Mouse (Mus musculus): ENCODE data around the gene Blm.
A peak's percentile ranks its signal among the peaks of the same experiment; 100 is the strongest.

The Blm gene

DNA sequence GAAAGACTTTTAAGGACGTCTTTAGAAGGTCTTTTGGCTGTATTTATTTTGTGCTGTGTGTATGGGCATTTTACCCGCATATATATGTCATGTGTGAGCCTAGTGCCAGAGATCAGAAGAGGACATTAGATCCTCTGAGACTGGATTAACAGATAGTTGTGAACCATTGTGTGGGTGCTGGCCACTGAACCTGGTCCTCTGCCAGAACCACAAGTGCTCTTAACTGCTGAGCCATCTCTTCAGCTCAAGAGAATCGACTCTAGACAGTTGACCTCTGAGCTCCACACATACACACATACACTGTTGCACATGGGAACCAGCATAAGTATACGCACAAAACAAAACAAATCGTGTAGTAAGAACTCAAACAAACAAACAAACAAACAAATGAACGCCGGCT, 98.3 kb downstream of the Blm start:
- DNase-seq, result no peak

- DNase-seq, result no peak
Measured at GRCm38 (mm10) chr7:80435594-80435993, 99.3 kb downstream of the Blm start.

- peak; percentile 20 to 28 for DNase-seq
Measured at GRCm38 (mm10) chr7:80429661-80430060, 105.3 kb downstream of the Blm start.

GRCm38 (mm10) chr7:80427730-80428129, 107.2 kb downstream of the Blm start:
- no peak for DNase-seq

- DNase-seq, result no peak
Measured at GRCm38 (mm10) chr7:80426363-80426762, 108.6 kb downstream of the Blm start.

- no peak for DNase-seq
Measured at GRCm38 (mm10) chr7:80424722-80425121, 110.2 kb downstream of the Blm start.

- peak; percentile 64 to 71 for DNase-seq
Measured at GRCm38 (mm10) chr7:80422759-80423480, 112.0 kb downstream of the Blm start.

DNA sequence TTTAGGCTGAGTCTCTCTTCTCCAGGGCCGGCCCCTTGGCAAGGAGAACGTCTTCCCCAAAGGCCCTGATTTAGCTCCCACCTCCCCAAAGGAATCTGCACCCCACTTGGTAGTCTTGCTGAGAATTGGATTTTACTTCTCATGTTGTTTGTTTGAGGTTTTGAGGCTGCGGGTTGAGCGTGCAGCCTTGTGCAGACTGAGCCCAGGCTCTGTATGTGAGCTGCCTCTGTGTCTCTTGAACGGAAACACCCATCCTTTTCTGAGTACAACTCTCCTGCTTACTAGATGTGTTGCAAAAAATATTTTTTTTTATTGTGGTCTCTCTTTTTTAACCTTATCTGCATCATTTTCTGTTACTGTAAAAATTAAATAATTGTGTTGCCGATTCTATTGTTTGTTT, 113.3 kb downstream of the Blm start:
- no peak for DNase-seq

- no peak for DNase-seq
Measured at GRCm38 (mm10) chr7:80420586-80420985, 114.3 kb downstream of the Blm start.

DNA sequence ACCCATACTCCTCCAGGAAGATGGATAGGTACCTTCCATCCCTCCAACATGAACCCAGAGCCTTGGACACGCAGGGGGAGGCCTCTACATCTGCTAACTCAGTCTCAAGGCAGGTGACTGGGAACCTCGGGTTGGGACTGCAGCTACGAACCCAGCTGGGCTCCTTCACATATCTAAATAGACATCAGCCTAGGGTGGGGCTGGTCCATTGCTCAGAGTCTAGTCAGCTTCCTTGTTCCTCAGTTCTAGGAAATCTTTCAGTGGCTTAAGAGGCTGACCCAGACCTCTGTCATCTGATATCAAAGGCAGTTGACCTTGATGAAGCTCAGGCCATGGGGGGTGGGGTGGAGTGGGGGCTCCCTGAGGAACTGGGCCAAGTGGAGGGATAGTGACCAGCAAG, 115.6 kb downstream of the Blm start:
- no peak for DNase-seq

- no peak for DNase-seq
Measured at GRCm38 (mm10) chr7:80418036-80418435, 116.9 kb downstream of the Blm start.

- DNase-seq, result no peak
Measured at GRCm38 (mm10) chr7:80417601-80418000, 117.3 kb downstream of the Blm start.

- DNase-seq, result no peak
Measured at GRCm38 (mm10) chr7:80416969-80417368, 118.0 kb downstream of the Blm start.

DNA sequence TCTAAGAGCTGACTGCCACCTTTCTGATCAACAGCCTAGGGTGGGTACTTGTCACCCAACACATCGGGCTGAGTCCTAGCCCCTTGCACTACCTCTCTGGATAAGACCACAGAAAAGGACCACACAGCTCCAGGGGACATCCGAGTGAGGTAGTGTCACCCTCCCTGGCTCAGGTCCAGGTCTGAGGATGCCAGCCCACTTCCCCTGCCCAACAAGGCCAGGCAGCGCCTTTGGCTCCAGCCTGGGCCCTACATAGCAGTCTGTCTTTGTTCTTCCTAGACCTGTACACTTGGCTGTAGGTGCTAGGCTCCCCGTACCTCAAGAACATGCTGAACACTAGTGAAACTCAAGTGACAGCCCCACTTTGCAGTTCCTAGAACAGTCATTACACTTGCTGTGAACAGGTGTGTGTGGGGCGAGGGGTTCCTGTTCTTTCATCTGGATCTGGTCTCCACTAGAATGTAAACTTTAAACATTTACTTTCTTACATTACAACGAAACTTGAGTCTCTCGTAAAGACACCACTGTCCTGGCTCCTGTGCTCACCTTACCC, 120.5 kb downstream of the Blm start:
- no peak for DNase-seq

- no peak for DNase-seq
Measured at GRCm38 (mm10) chr7:80413512-80414302, 121.2 kb downstream of the Blm start.

GRCm38 (mm10) chr7:80412781-80413180, 122.1 kb downstream of the Blm start:
- DNase-seq, result no peak

DNA sequence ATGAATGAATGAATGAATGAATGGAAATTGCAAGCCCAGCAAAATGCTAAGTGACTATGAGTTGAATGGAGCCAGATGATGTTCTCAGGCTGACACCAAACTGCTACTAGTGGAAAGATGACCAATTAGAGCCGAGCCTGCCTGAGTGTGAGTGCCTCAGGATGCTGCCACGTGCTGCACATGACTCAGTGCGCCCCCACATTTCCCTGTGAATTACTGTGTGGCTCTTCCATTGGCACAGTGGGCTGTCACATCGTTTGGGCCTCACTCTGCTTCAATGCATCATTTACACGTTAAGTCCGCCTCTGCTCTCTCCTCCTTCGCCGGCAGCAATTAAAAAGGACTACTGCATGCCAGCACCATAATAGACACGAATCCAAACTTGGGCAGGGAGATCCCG, 122.6 kb downstream of the Blm start:
- no peak for DNase-seq

DNA sequence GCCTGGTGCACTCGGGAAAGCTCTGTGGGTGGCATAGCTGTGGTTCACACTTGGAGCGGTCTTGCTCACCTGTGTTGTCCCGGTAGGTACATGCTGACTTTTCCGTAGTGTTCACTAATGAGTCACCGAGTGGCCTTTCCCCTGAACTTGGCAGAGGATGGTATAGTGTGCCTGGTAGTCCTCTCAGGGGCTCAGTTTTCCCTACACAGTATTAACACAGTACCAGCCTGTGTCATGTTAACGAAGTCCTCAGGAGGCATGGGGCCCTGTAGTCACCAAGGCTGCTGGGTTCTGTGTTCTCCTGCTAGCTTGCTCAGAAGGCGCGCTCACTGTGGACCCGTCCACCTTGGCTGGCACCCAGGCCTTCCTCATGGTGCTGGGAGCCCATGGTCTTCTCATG, 124.5 kb downstream of the Blm start:
- DNase-seq, result no peak

DNA sequence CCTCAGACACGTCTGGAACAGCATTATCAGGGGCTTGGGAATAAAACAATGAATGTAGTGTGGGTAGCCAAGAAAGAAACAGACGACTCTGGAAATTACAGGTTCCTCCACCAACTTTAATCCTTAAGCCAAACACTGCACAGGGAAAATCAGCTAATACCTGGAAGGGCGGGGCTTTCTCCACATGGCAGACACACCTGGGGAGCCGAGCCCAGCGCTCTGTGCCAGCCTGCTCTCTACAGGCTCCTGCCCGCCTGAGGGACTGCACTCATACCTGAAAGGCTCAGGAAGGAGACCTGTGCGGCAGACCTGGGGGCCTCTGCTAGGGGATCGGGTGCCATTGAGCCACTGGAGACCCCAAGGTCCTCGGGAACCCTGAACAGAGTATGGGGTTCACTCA, 127.2 kb downstream of the Blm start:
- DNase-seq, result no peak

DNA sequence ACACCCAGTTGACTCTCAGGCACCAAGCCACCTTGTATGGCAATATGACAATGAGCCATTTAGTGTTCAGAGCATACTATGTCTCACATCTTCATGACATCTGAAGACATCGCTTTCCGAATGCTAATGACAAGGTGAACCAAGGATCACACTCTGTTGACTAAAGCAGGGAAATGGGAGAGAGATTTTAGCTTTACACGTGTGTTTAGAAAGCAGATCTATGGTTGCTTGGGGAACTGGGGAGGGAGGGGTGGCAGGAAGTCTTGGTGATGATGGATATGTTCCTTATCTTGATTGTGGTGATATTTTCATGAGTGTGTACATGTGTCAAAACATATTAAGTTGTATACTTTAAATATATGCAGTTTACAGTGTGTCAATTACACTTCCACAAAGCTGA, 128.7 kb downstream of the Blm start:
- no peak for DNase-seq

DNA sequence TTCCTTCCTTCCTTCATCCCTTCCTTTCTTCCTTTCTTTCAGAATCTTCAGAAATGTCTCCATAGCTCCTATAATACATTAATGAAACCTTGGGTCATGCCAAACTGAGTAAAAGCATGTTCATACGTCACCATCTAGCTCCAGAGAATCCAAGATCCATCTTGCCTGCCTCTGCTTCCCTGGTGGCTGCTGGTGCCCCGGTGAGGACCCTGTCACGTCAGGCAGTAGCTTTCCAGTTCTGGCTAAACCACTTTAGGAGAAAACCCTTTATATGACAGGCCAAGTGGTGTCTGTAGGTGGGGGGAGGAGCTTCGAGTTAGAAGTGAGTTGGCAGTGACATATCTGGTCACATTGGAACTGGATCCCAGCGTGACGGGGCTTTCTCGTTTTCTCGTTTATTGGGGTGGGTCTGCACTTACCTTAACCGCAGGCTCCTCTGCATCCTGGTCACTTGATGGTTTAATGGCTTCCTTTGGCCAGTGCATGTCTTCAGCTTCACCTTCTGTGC, 129.7 kb downstream of the Blm start, which contains the start of gene Furin:
Furin (minus strand) TSS at position 249 of the 508 bp plus-strand sequence.
- DNase-seq, result no peak
